Comparison of ENCODE assay signal across 21 mouse cellular contexts in genomic region chr15:8634807-8635206, GRCm38 (mm10).
"Had no signal": no experiment of that assay in that cellular context is flagged by ENCODE, and none has a peak within 500 bp of the region (broad histone marks: within the 10 kb centered on the region; RNA-seq: fewer than 3 reads in every experiment).

No protein-coding gene starts in this region.

- H3K36me3 ChIP-seq: lung, embryonic 15.5 days; neural tube, embryonic 15.5 days; stomach, embryonic 15.5 days had no signal

- H3K4me3 ChIP-seq: lung, embryonic 15.5 days; midbrain, embryonic 10.5 days; midbrain, embryonic 12.5 days; myocyte; neural tube, embryonic 13.5 days; neural tube, embryonic 15.5 days; stomach, embryonic 15.5 days had no signal

- DNase-seq: liver, postnatal 0 days; lung, adult 2 months; lung, postnatal 14 days; lung, postnatal 36 days; right cerebral cortex, adult 18-20 months; right cerebral cortex, postnatal 25 days; right cerebral cortex, postnatal 4 days; thymus, adult 2 months; thymus, postnatal 25 days; thymus, postnatal 4 days had no signal

- H3K9ac ChIP-seq: liver, postnatal 0 days; lung, embryonic 15.5 days; midbrain, embryonic 12.5 days; neural tube, embryonic 13.5 days; neural tube, embryonic 15.5 days; stomach, embryonic 15.5 days had no signal

- H3K4me1 ChIP-seq: stomach, embryonic 15.5 days had no signal

- H3K9me3 ChIP-seq: lung, embryonic 15.5 days; midbrain, embryonic 10.5 days; midbrain, embryonic 12.5 days; neural tube, embryonic 13.5 days; neural tube, embryonic 15.5 days; stomach, embryonic 15.5 days had no signal

- ATAC-seq: liver, postnatal 0 days; lung, postnatal 0 days; midbrain, embryonic 16.5 days had no signal

- H3K27ac ChIP-seq: lung, embryonic 15.5 days; macrophage; midbrain, embryonic 10.5 days; midbrain, embryonic 12.5 days; neural tube, embryonic 13.5 days; neural tube, embryonic 15.5 days; stomach, embryonic 15.5 days; stomach, postnatal 0 days had no signal

- H3K27me3 ChIP-seq: lung, embryonic 15.5 days; stomach, embryonic 15.5 days had no signal
